Comparison of ENCODE assay signal across 20 mouse cellular contexts in genomic region chr9:108411381-108411942, GRCm38 (mm10). TPM values are rescaled to one million over a fixed set of nuclear protein-coding genes. Genes with fewer than 3 reads are reported as not detected.
DNase-seq lines count a peak whose midpoint lies in the region; ATAC-seq lines count a peak whose summit lies in the region.
"Had no signal": no experiment of that assay in that cellular context is flagged by ENCODE, and none has a peak within 500 bp of the region (broad histone marks: within the 10 kb centered on the region; RNA-seq: fewer than 3 reads in every experiment).

No protein-coding gene starts in this region.

- H3K27ac ChIP-seq in forebrain, embryonic 14.5 days (ENCODE audit: low read depth, low read length): 0 out of 2 replicates have a peak overlapping the region, but pooled peaks have one; percentile 39
- no peak overlapping the region for H3K27ac ChIP-seq in forebrain, embryonic 16.5 days (ENCODE audit: low read length)
- no peak overlapping the region for H3K27ac ChIP-seq in liver, embryonic 12.5 days
- H3K27ac ChIP-seq: heart, embryonic 15.5 days; hindbrain, embryonic 10.5 days; liver, embryonic 14.5 days; midbrain, embryonic 12.5 days had no signal

- no peaks in the 10 kb centered on the region for H3K36me3 ChIP-seq in forebrain, embryonic 14.5 days (ENCODE audit: control insufficient read depth, insufficient read depth, low read length)
- H3K36me3 ChIP-seq in forebrain, embryonic 16.5 days (ENCODE audit: control insufficient read depth, insufficient read depth): no peaks in the 10 kb centered on the region
- no peaks in the 10 kb centered on the region for H3K36me3 ChIP-seq in liver, embryonic 12.5 days
- H3K36me3 ChIP-seq: heart, embryonic 15.5 days; hindbrain, embryonic 10.5 days; midbrain, embryonic 12.5 days had no signal

- no peaks in the 10 kb centered on the region; the same call in 1 of the 2 replicates for H3K4me1 ChIP-seq in forebrain, embryonic 14.5 days (ENCODE audit: control insufficient read depth, insufficient read depth, low read length)
- H3K4me1 ChIP-seq in forebrain, embryonic 16.5 days (replicated peaks; ENCODE audit: control insufficient read depth, insufficient read depth, low read length): peaks cover 4% of the 10 kb centered on the region; the same call in 1 of the 2 replicates
- no peaks in the 10 kb centered on the region for H3K4me1 ChIP-seq in liver, embryonic 12.5 days
- H3K4me1 ChIP-seq: hindbrain, embryonic 10.5 days; midbrain, embryonic 12.5 days had no signal

- no peak for ATAC-seq in forebrain, embryonic 14.5 days
- no peak for ATAC-seq in forebrain, embryonic 16.5 days
- no peak for ATAC-seq in liver, embryonic 12.5 days
- ATAC-seq: intestine, postnatal 0 days; Patski had no signal

- no peaks in the 10 kb centered on the region for H3K27me3 ChIP-seq in forebrain, embryonic 14.5 days (replicated peaks; ENCODE audit: control insufficient read depth, insufficient read depth, low read length)
- H3K27me3 ChIP-seq in forebrain, embryonic 16.5 days (replicated peaks; ENCODE audit: control insufficient read depth, insufficient read depth, low read length): no peaks in the 10 kb centered on the region
- no peaks in the 10 kb centered on the region for H3K27me3 ChIP-seq in liver, embryonic 12.5 days (replicated peaks)
- H3K27me3 ChIP-seq: heart, embryonic 15.5 days; midbrain, embryonic 12.5 days had no signal

- no peaks in the 10 kb centered on the region for H3K9me3 ChIP-seq in forebrain, embryonic 14.5 days (replicated peaks; ENCODE audit: control insufficient read depth, low read length)
- no peaks in the 10 kb centered on the region for H3K9me3 ChIP-seq in forebrain, embryonic 16.5 days (ENCODE audit: control insufficient read depth, low read length)
- no peaks in the 10 kb centered on the region for H3K9me3 ChIP-seq in liver, embryonic 12.5 days (replicated peaks)
- H3K9me3 ChIP-seq: heart, embryonic 15.5 days; hindbrain, embryonic 10.5 days; midbrain, embryonic 12.5 days had no signal

- intact Hi-C loops in left cerebral cortex, postnatal 25 days (cut with DNase I): loop anchor here (1.0 kb wide), 1 partner anchor 8 kb away; no protein-coding TSS in a partner anchor

- H3K4me3 ChIP-seq in forebrain, embryonic 14.5 days (ENCODE audit: low read depth, low read length): no peak overlapping the region
- no peak overlapping the region for H3K4me3 ChIP-seq in forebrain, embryonic 16.5 days (replicated peaks; ENCODE audit: low read length)
- no peak overlapping the region for H3K4me3 ChIP-seq in liver, embryonic 12.5 days
- H3K4me3 ChIP-seq: heart, embryonic 15.5 days; hindbrain, embryonic 10.5 days; midbrain, embryonic 12.5 days had no signal

- no peak overlapping the region for H3K4me2 ChIP-seq in forebrain, embryonic 14.5 days (ENCODE audit: low read length)
- no peak overlapping the region for H3K4me2 ChIP-seq in forebrain, embryonic 16.5 days (ENCODE audit: low read length)
- no peak overlapping the region for H3K4me2 ChIP-seq in liver, embryonic 12.5 days
- H3K4me2 ChIP-seq: heart, embryonic 15.5 days; midbrain, embryonic 12.5 days had no signal

- WGBS in forebrain, embryonic 14.5 days: 70% methylated on average over 9 of the region's 9 CpGs
- WGBS in forebrain, embryonic 16.5 days: 58% methylated on average over 9 of the region's 9 CpGs
- 70% methylated on average over 9 of the region's 9 CpGs for WGBS in liver, embryonic 12.5 days (ENCODE audit: insufficient replicate concordance)

- peak; percentile 61 for DNase-seq in forebrain, embryonic 14.5 days (ENCODE audit: low spot score)
- DNase-seq in brain, adult 2 months (ENCODE audit: low read depth, low spot score): peak; percentile 93
- peak; percentile 63 to 66 for DNase-seq in layer of hippocampus, adult 8-10 months (ENCODE audit: low spot score in 2 of 2)
- DNase-seq in left cerebral cortex, postnatal 25 days (ENCODE audit: low spot score in 2 of 2): peak; percentile 61 to 95
- no peak for DNase-seq in cerebellum, postnatal 4 days (ENCODE audit: low spot score in 2 of 2)
- DNase-seq in kidney, adult 8-10 months: no peak
- DNase-seq: cerebellum, adult 11-12 months; thymus, adult 18-20 months had no signal

- no peak overlapping the region for H3K9ac ChIP-seq in forebrain, embryonic 14.5 days (ENCODE audit: low read length)
- H3K9ac ChIP-seq in forebrain, embryonic 16.5 days (replicated peaks; ENCODE audit: low read depth, low read length): no peak overlapping the region
- no peak overlapping the region for H3K9ac ChIP-seq in liver, embryonic 12.5 days
- H3K9ac ChIP-seq: heart, embryonic 15.5 days; liver, embryonic 14.5 days; midbrain, embryonic 12.5 days had no signal

RNA-seq across cellular contexts. Expression of gene Ccdc36, which starts 16.8 kb away (rescaled TPM):
- 0.94 and 1.1 TPM in 2 replicates for polyA plus RNA-seq in forebrain, embryonic 14.5 days (2014; fragmentation: Nextera tagmentation; extraction: Ambion mirVana)
- 0.96 and 0.99 TPM in 2 replicates for polyA plus RNA-seq in forebrain, embryonic 16.5 days (2015; fragmentation: Nextera tagmentation; extraction: Ambion mirVana)
- under 1 TPM; 0.11 to 0.26 (median 0.15) TPM for total RNA-seq in layer of hippocampus, adult 8-10 months (2022)
- under 1 TPM; 0.32 TPM for total RNA-seq in left cerebral cortex, postnatal 25 days (2021)
- 0.55 TPM in 2 replicates for polyA plus RNA-seq in liver, embryonic 12.5 days (2016; fragmentation: Nextera tagmentation; extraction: Ambion mirVana)
- polyA plus RNA-seq: Patski had no signal

RNA-seq across cellular contexts. Expression of gene 1700102P08Rik, which starts 18.9 kb away (rescaled TPM):
- polyA plus RNA-seq in forebrain, embryonic 14.5 days (2014; fragmentation: Nextera tagmentation; extraction: Ambion mirVana): 1.4 and 1.9 TPM in 2 replicates
- 2.0 and 2.2 TPM in 2 replicates for polyA plus RNA-seq in forebrain, embryonic 16.5 days (2015; fragmentation: Nextera tagmentation; extraction: Ambion mirVana)
- 1 to 10 TPM; 1.3 to 2.1 (median 1.9) TPM for total RNA-seq in layer of hippocampus, adult 8-10 months (2022)
- 1 to 10 TPM; 2.4 to 3.0 TPM for total RNA-seq in left cerebral cortex, postnatal 25 days (2021)
- polyA plus RNA-seq in liver, embryonic 12.5 days (2016; fragmentation: Nextera tagmentation; extraction: Ambion mirVana): 0.32 and 0.59 TPM in 2 replicates
- total RNA-seq: common myeloid progenitor, adult 5-6 weeks had no signal

RNA-seq across cellular contexts. Expression of gene BC048562, which starts 24.8 kb away (rescaled TPM):
- not detected in 2 replicates for polyA plus RNA-seq in forebrain, embryonic 14.5 days (2014; fragmentation: Nextera tagmentation; extraction: Ambion mirVana)
- not detected in 2 replicates for polyA plus RNA-seq in forebrain, embryonic 16.5 days (2015; fragmentation: Nextera tagmentation; extraction: Ambion mirVana)
- not detected for total RNA-seq in layer of hippocampus, adult 8-10 months (2022)
- total RNA-seq in left cerebral cortex, postnatal 25 days (2021): not detected
- polyA plus RNA-seq in liver, embryonic 12.5 days (2016; fragmentation: Nextera tagmentation; extraction: Ambion mirVana): not detected in 2 replicates
- total RNA-seq: common myeloid progenitor, adult 5-6 weeks; granulocyte monocyte progenitor cell, adult 5-6 weeks had no signal
- polyA plus RNA-seq: heart, embryonic 15.5 days; hindbrain, embryonic 10.5 days; intestine, postnatal 0 days; limb, embryonic 11.5 days; liver, embryonic 14.5 days; midbrain, embryonic 12.5 days; Patski; urinary bladder, adult 2 months had no signal

RNA-seq across cellular contexts. Expression of gene Ccdc71, which starts 48.9 kb away (rescaled TPM):
- 45.2 and 49.6 TPM in 2 replicates for polyA plus RNA-seq in forebrain, embryonic 14.5 days (2014; fragmentation: Nextera tagmentation; extraction: Ambion mirVana)
- polyA plus RNA-seq in forebrain, embryonic 16.5 days (2015; fragmentation: Nextera tagmentation; extraction: Ambion mirVana): 61.4 and 68.7 TPM in 2 replicates
- 10 to 100 TPM; 31.3 to 44.7 (median 36.6) TPM for total RNA-seq in layer of hippocampus, adult 8-10 months (2022)
- total RNA-seq in left cerebral cortex, postnatal 25 days (2021): 10 to 100 TPM; 40.3 to 42.2 TPM
- 28.5 and 32.9 TPM in 2 replicates for polyA plus RNA-seq in liver, embryonic 12.5 days (2016; fragmentation: Nextera tagmentation; extraction: Ambion mirVana)

RNA-seq across cellular contexts. Expression of gene Klhdc8b, which starts 49.9 kb away (rescaled TPM):
- 47.9 and 52.6 TPM in 2 replicates for polyA plus RNA-seq in forebrain, embryonic 14.5 days (2014; fragmentation: Nextera tagmentation; extraction: Ambion mirVana)
- 42.6 and 55.6 TPM in 2 replicates for polyA plus RNA-seq in forebrain, embryonic 16.5 days (2015; fragmentation: Nextera tagmentation; extraction: Ambion mirVana)
- total RNA-seq in layer of hippocampus, adult 8-10 months (2022): 10 to 100 TPM; 22.0 to 32.0 (median 24.2) TPM
- 10 to 100 TPM; 30.3 to 36.7 TPM for total RNA-seq in left cerebral cortex, postnatal 25 days (2021)
- 17.7 and 18.8 TPM in 2 replicates for polyA plus RNA-seq in liver, embryonic 12.5 days (2016; fragmentation: Nextera tagmentation; extraction: Ambion mirVana)

Comparison
In these comparisons a context has a peak if more than half of its experiments do, and no peak if none do; other contexts are left out.
1. DNase-seq: peak in forebrain, embryonic 14.5 days (single experiment), brain, adult 2 months (single experiment), layer of hippocampus, adult 8-10 months (2 of 2) and left cerebral cortex, postnatal 25 days (2 of 2); none in cerebellum, postnatal 4 days (0 of 2) and kidney, adult 8-10 months (0 of 2).